Mouse (Mus musculus) C2C12 (cell line): ENCODE results near the gene Hdac10.

Source experiments
- CEBPB ChIP-seq: IDR thresholded peaks from one replicate; pipeline ENCODE4 v1.6.1; 2011; ENCODE audit warnings: low read depth, mild to moderate bottlenecking, control low read depth, moderate library complexity
- CTCF ChIP-seq: IDR thresholded peaks from one replicate; pipeline ENCODE4 v1.5.1; 2011; ENCODE audit not compliant: control insufficient read depth, insufficient read depth, insufficient read length
- MAX ChIP-seq: IDR thresholded peaks from one replicate; pipeline ENCODE4 v1.6.1; 2011; ENCODE audit warnings: mild to moderate bottlenecking, control low read depth
- USF1 ChIP-seq: IDR thresholded peaks from one replicate; pipeline ENCODE4 v1.6.1; 2011; ENCODE audit warnings: low read depth, mild to moderate bottlenecking, control low read depth, moderate library complexity

DNA sequence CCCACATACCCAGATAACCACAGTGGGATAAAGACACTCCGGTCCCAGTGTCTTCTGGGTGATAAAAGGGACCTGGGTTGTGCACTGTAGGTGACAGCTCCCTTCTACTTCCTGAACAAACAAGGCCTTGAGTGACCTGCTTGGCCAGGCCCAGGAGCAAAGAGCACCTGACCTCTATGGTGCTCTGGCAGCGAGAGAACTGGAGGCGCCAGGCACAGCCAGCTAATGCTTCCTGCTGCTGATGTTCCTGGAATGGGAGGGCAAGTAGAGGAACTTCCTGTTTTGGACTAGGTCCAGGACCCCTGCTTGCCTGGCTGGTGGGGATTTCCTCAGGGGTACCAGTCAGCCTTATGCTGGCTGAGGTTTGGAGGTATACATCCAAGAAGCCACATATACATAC lies 41.6 kb upstream of the Hdac10 start:
- no peak for TF ChIP-seq CTCF
- TF ChIP-seq MAX, result no peak
- no peak for TF ChIP-seq USF1
- no peak for TF ChIP-seq CEBPB
